Comparison of ENCODE assay signal across 9 mouse cellular contexts in the genomic region with DNA sequence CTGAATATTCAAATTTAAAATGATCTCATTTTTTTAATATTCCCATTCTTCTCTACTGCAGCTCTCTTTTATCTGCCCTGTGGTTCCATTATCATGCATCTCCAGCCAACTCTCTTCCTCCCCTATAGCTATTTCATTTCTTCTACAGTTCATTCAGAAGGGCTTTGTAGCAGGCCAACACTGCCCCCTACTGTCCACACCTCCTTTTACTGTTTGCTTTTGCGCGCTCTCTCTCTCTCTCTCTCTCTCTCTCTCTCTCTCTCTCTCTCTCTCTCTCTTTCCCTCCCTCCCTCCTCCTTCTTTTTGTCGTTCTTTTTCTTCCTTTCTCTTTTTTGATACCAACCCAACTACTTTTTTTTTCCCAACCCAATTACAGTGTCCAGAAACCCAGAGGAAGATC. TPM values are rescaled to one million over a fixed set of nuclear protein-coding genes. Genes with fewer than 3 reads are reported as not detected.
DNase-seq lines count a peak whose midpoint lies in the region; ATAC-seq and TF ChIP-seq lines count a peak whose summit lies in the region.
"Had no signal": no experiment of that assay in that cellular context is flagged by ENCODE, and none has a peak within 500 bp of the region (broad histone marks: within the 10 kb centered on the region; RNA-seq: fewer than 3 reads in every experiment).

No protein-coding gene starts in this region.

- no peak overlapping the region for H3K9ac ChIP-seq in lung, embryonic 14.5 days
- H3K9ac ChIP-seq: liver, embryonic 15.5 days had no signal

- no peak for ATAC-seq in lung, embryonic 14.5 days (ENCODE audit: insufficient read depth)

- no peaks in the 10 kb centered on the region for H3K9me3 ChIP-seq in lung, embryonic 14.5 days (ENCODE audit: low read depth, low read length)
- H3K9me3 ChIP-seq: liver, embryonic 15.5 days had no signal

- H3K36me3 ChIP-seq in lung, embryonic 14.5 days (ENCODE audit: insufficient read depth), result no peaks in the 10 kb centered on the region
- H3K36me3 ChIP-seq: liver, embryonic 15.5 days had no signal

- no peak overlapping the region for H3K4me3 ChIP-seq in lung, embryonic 14.5 days (ENCODE audit: low read depth, low read length)
- H3K4me3 ChIP-seq: liver, embryonic 15.5 days had no signal

- DNase-seq in B cell, adult 2 months, result peak; percentile 89 to 91
- DNase-seq in ES-CJ7 (ENCODE audit: low read depth, low spot score), result peak; percentile 62
- DNase-seq in c-Kit-positive CD71-positive TER-119-negative erythroid progenitor cells, embryonic 14.5 days (ENCODE audit: low read depth), result peak; percentile 44
- peak; percentile 38 to 89 for DNase-seq in frontal cortex, adult 2 months (ENCODE audit: extremely low spot score in 1 of 2, low spot score in 1 of 2)
- DNase-seq in kidney, postnatal 4 days, result peak; percentile 88
- DNase-seq in lung, embryonic 14.5 days, result peak; percentile 91
- peak; percentile 39 for DNase-seq in right cerebral cortex, postnatal 25 days
- peak; percentile 51 for DNase-seq in yolk sac, embryonic 10.5 days (ENCODE audit: low spot score)

- H3K27ac ChIP-seq in lung, embryonic 14.5 days (ENCODE audit: low read depth), result no peak overlapping the region
- H3K27ac ChIP-seq: liver, embryonic 15.5 days had no signal

- TF ChIP-seq CTCF in lung, embryonic 14.5 days (IDR thresholded peaks at IDR 0.05; ENCODE audit: low read depth), result peak; percentile 88

- 2% methylated on average over 3 of the region's 3 CpGs for WGBS in lung, embryonic 14.5 days

- H3K4me1 ChIP-seq in lung, embryonic 14.5 days (ENCODE audit: insufficient read depth), result no peaks in the 10 kb centered on the region
- H3K4me1 ChIP-seq: liver, embryonic 15.5 days had no signal

- no peak overlapping the region for H3K4me2 ChIP-seq in lung, embryonic 14.5 days
- H3K4me2 ChIP-seq: liver, embryonic 15.5 days had no signal

- no peaks in the 10 kb centered on the region for H3K27me3 ChIP-seq in lung, embryonic 14.5 days (ENCODE audit: insufficient read depth, low read length)
- H3K27me3 ChIP-seq: liver, embryonic 15.5 days had no signal

RNA-seq across cellular contexts. Expression of gene Tshb, which starts 21.4 kb away (rescaled TPM):
- polyA plus RNA-seq in frontal cortex, adult 2 months (2012; rRNA removed), result 0.26 TPM in 1 of 2 replicates, not detected in the other
- 0.15 and 0.58 TPM in 2 replicates for polyA plus RNA-seq in lung, embryonic 14.5 days (2014; fragmentation: Nextera tagmentation; extraction: Ambion mirVana)
- polyA plus RNA-seq: liver, embryonic 15.5 days had no signal

Comparison
In these comparisons a context has a peak if more than half of its experiments do, and no peak if none do; other contexts are left out.
1. DNase-seq: peak in every context shown above with its lines; median percentile 91 in lung, embryonic 14.5 days; 90 in B cell, adult 2 months; 88 in kidney, postnatal 4 days; 64 in frontal cortex, adult 2 months; 62 in ES-CJ7; 51 in yolk sac, embryonic 10.5 days; 44 in c-Kit-positive CD71-positive TER-119-negative erythroid progenitor cells, embryonic 14.5 days; 39 in right cerebral cortex, postnatal 25 days.